Comparison of ENCODE assay signal across 18 mouse cellular contexts in the genomic region with DNA sequence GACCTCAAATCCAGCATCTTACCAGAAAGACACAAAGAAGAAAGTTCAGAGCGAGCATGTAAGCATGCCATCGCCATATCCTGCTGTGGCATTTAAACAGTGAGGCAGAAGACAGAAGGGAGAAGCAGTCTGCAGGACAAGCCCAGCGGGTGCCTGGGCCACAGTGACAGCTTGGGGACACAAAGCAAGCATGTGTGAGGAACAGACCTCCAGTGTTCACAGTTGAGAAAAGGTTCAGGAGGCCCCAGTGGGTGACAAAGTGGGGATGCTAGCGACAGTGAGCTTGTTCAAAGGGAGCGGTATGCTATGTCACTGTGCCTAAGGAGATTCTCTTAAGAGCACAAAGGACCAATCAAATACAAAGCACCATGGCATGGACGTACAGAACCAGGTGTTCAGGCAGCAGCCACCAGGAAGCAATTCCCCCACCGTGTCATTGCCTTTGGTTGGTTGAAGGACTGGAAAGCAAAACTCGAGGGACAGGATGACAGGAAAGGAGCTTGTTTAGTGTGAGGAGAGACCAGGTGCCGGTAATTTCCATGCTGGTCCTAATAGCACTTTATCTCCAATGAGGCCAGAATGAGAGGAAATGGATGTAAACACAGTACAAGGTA.
A peak's percentile ranks its signal among the peaks of the same experiment; 100 is the strongest.
DNase-seq lines count a peak whose midpoint lies in the region; ATAC-seq and TF ChIP-seq lines count a peak whose summit lies in the region.
"Had no signal": no experiment of that assay in that cellular context is flagged by ENCODE, and none has a peak within 500 bp of the region (broad histone marks: within the 10 kb centered on the region; RNA-seq: fewer than 3 reads in every experiment).

No protein-coding gene starts in this region.

- 63% methylated on average over 9 of the region's 9 CpGs for WGBS in heart, embryonic 10.5 days
- WGBS in heart, embryonic 11.5 days (ENCODE audit: insufficient replicate concordance), result 64% methylated on average over 9 of the region's 9 CpGs
- 28% methylated on average over 9 of the region's 9 CpGs for WGBS in hindbrain, embryonic 16.5 days

- no peaks in the 10 kb centered on the region for H3K36me3 ChIP-seq in heart, embryonic 10.5 days
- no peaks in the 10 kb centered on the region for H3K36me3 ChIP-seq in heart, embryonic 11.5 days (ENCODE audit: control insufficient read depth, insufficient read depth, low read length)
- no peaks in the 10 kb centered on the region for H3K36me3 ChIP-seq in hindbrain, embryonic 16.5 days (ENCODE audit: control insufficient read depth, insufficient read depth, low read length)
- H3K36me3 ChIP-seq: embryonic facial prominence, embryonic 12.5 days; limb, embryonic 13.5 days; stomach, embryonic 15.5 days had no signal

- no peak overlapping the region for H3K27ac ChIP-seq in heart, embryonic 10.5 days
- no peak overlapping the region for H3K27ac ChIP-seq in heart, embryonic 11.5 days (ENCODE audit: low read depth, low read length)
- no peak overlapping the region for H3K27ac ChIP-seq in hindbrain, embryonic 16.5 days (ENCODE audit: low read depth, low read length)
- H3K27ac ChIP-seq: embryonic facial prominence, embryonic 12.5 days; gastrocnemius, adult 2 months; limb, embryonic 13.5 days; stomach, embryonic 15.5 days had no signal

- peak; percentile 23 to 37 for DNase-seq in cerebellum, postnatal 25 days
- DNase-seq in cerebellum, adult 9-11 months, result no peak
- DNase-seq in heart, embryonic 10.5 days (ENCODE audit: low spot score), result peak; percentile 71
- DNase-seq in brain, embryonic 14.5 days (ENCODE audit: low read depth), result peak; percentile 66
- no peak for DNase-seq in kidney, adult 8-10 months
- DNase-seq: gastrocnemius, adult 2 months; heart, adult 18-20 months; lung, postnatal 14 days; right cerebral cortex, adult 18-20 months; thymus, postnatal 25 days had no signal

- H3K9me3 ChIP-seq in heart, embryonic 10.5 days, result no peaks in the 10 kb centered on the region
- H3K9me3 ChIP-seq in heart, embryonic 11.5 days (replicated peaks; ENCODE audit: control insufficient read depth, low read length), result no peaks in the 10 kb centered on the region
- no peaks in the 10 kb centered on the region for H3K9me3 ChIP-seq in hindbrain, embryonic 16.5 days (ENCODE audit: control insufficient read depth, low read length)
- H3K9me3 ChIP-seq: embryonic facial prominence, embryonic 12.5 days; limb, embryonic 13.5 days; stomach, embryonic 15.5 days had no signal

- H3K4me3 ChIP-seq in heart, embryonic 10.5 days, result no peak overlapping the region
- no peak overlapping the region for H3K4me3 ChIP-seq in heart, embryonic 11.5 days (ENCODE audit: low read depth, low read length)
- H3K4me3 ChIP-seq in hindbrain, embryonic 16.5 days (ENCODE audit: low read length), result no peak overlapping the region
- H3K4me3 ChIP-seq: embryonic facial prominence, embryonic 12.5 days; gastrocnemius, adult 2 months; layer of hippocampus, adult 2 months; limb, embryonic 13.5 days; stomach, embryonic 15.5 days had no signal

- TF ChIP-seq CTCF in brain, embryonic 14.5 days (IDR thresholded peaks at IDR 0.05; ENCODE audit: borderline replicate concordance, extremely low read depth, insufficient read depth, insufficient read length), result no peak

- TF ChIP-seq POLR2A in brain, embryonic 14.5 days (IDR thresholded peaks at IDR 0.05; ENCODE audit: borderline replicate concordance, extremely low read depth, insufficient read depth, insufficient read length, poor library complexity, severe bottlenecking), result no peak

- H3K9ac ChIP-seq in heart, embryonic 11.5 days (ENCODE audit: low read depth, low read length), result no peak overlapping the region
- no peak overlapping the region for H3K9ac ChIP-seq in hindbrain, embryonic 16.5 days (ENCODE audit: low read depth, low read length)
- H3K9ac ChIP-seq: embryonic facial prominence, embryonic 12.5 days; limb, embryonic 13.5 days; stomach, embryonic 15.5 days had no signal

- no peaks in the 10 kb centered on the region for H3K4me1 ChIP-seq in heart, embryonic 10.5 days
- no peaks in the 10 kb centered on the region for H3K4me1 ChIP-seq in heart, embryonic 11.5 days (ENCODE audit: control insufficient read depth, insufficient read depth, low read length)
- H3K4me1 ChIP-seq in hindbrain, embryonic 16.5 days (ENCODE audit: control insufficient read depth, insufficient read depth, low read depth, low read length), result peaks cover 6% of the 10 kb centered on the region; the same call in 1 of the 2 replicates
- H3K4me1 ChIP-seq: embryonic facial prominence, embryonic 12.5 days; limb, embryonic 13.5 days; stomach, embryonic 15.5 days had no signal

- no peak overlapping the region for H3K4me2 ChIP-seq in heart, embryonic 11.5 days
- no peak overlapping the region for H3K4me2 ChIP-seq in hindbrain, embryonic 16.5 days (ENCODE audit: low read length)
- H3K4me2 ChIP-seq: embryonic facial prominence, embryonic 12.5 days; limb, embryonic 13.5 days; stomach, embryonic 15.5 days had no signal

- H3K27me3 ChIP-seq in heart, embryonic 10.5 days (ENCODE audit: insufficient read depth, poor library complexity, severe bottlenecking), result no peaks in the 10 kb centered on the region
- H3K27me3 ChIP-seq in heart, embryonic 11.5 days (ENCODE audit: control insufficient read depth, insufficient read depth, low read length), result no peaks in the 10 kb centered on the region
- H3K27me3 ChIP-seq in hindbrain, embryonic 16.5 days (replicated peaks; ENCODE audit: control insufficient read depth, insufficient read depth, low read length), result no peaks in the 10 kb centered on the region
- H3K27me3 ChIP-seq: embryonic facial prominence, embryonic 12.5 days; stomach, embryonic 15.5 days had no signal

- no peak for ATAC-seq in heart, embryonic 11.5 days (replicated peaks; ENCODE audit: insufficient number of reproducible peaks, low FRiP score, low TSS enrichment)
- ATAC-seq in hindbrain, embryonic 16.5 days, result peak; percentile 35; the same call in 1 of the 2 replicates
- ATAC-seq: activated CD4-positive, CD25-positive, alpha-beta regulatory T cell, adult 4 months; inflammation-experienced regulatory T-cells, adult 6 months had no signal

Comparison
In these comparisons a context has a peak if more than half of its experiments do, and no peak if none do; other contexts are left out.
1. DNase-seq: peak in cerebellum, postnatal 25 days (2 of 2), heart, embryonic 10.5 days (single experiment) and brain, embryonic 14.5 days (single experiment); none in cerebellum, adult 9-11 months (single experiment) and kidney, adult 8-10 months (0 of 2).